Mouse (Mus musculus) forebrain, embryonic 11.5 days (tissue): ENCODE measurements around the gene Tpp1. TPM values are rescaled to one million over a fixed set of nuclear protein-coding genes. Genes with fewer than 3 reads are reported as not detected.
A peak's percentile ranks its signal among the peaks of the same experiment; 100 is the strongest.

Experiments
- ATAC-seq: fragments of 200-750 bp; cut with Nextera tagmentation; replicated peaks from 2 replicates; pipeline ENCODE4 v1.8.0; 2017; ENCODE audit warnings: moderate TSS enrichment; ENCODE audit not compliant: low FRiP score
- DNase-seq: peaks from one replicate; pipeline ENCODE4 v3.0.0-alpha.2; 2017; ENCODE audit warnings: low spot score
- H3K27ac ChIP-seq: fragments of 300-500 bp; sonication (generic); 2 replicates; pipeline ENCODE4 v1.5.1; 2014; ENCODE audit warnings: low read depth, low read length
- H3K27me3 ChIP-seq: fragments of 300-500 bp; sonication (generic); 2 replicates; pipeline ENCODE4 v1.6.1; 2014; ENCODE audit warnings: mild to moderate bottlenecking, low read length, mixed read lengths; ENCODE audit not compliant: control insufficient read depth, insufficient read depth
- H3K36me3 ChIP-seq: fragments of 300-500 bp; sonication (generic); 2 replicates; pipeline ENCODE4 v1.6.1; 2014; ENCODE audit warnings: mild to moderate bottlenecking, low read length, moderate library complexity, mixed read lengths; ENCODE audit not compliant: control insufficient read depth, insufficient read depth
- H3K4me1 ChIP-seq: fragments of 300-500 bp; sonication (generic); replicated peaks from 2 replicates; pipeline ENCODE4 v1.6.1; 2014; ENCODE audit warnings: low read length, mixed read lengths; ENCODE audit not compliant: control insufficient read depth, insufficient read depth
- H3K4me2 ChIP-seq: fragments of 300-500 bp; sonication (generic); 2 replicates; pipeline ENCODE4 v1.6.1; 2014; ENCODE audit warnings: low read depth, mild to moderate bottlenecking, low read length, moderate library complexity, mixed read lengths; ENCODE audit not compliant: severe bottlenecking
- H3K4me3 ChIP-seq: fragments of 300-500 bp; sonication (generic); 2 replicates; pipeline ENCODE4 v1.5.1; 2014; ENCODE audit warnings: low read depth, low read length
- H3K9ac ChIP-seq: fragments of 300-500 bp; sonication (generic); 2 replicates; pipeline ENCODE4 v1.6.1; 2014; ENCODE audit warnings: low read length
- H3K9me3 ChIP-seq: fragments of 300-500 bp; sonication (generic); 2 replicates; pipeline ENCODE4 v1.6.1; 2016; ENCODE audit warnings: low read length, mixed read lengths; ENCODE audit not compliant: control insufficient read depth
- WGBS: fragments of 180-500 bp; shearing (Covaris S2); extraction: QIAGEN DNeasy Blood & Tissue Kit; methylation state at CpG from one replicate; pipeline ENCODE4 v1.1.7; 2014; 5-methylcytosine and 5-hydroxymethylcytosine counted together
- polyA plus RNA-seq: library from polyadenylated mRNA; unstranded; fragments of >200 nt; fragmentation: Nextera tagmentation; extraction: Ambion mirVana; gene quantifications from 2 replicates; pipeline ENCODE4 v1.2.1, GENCODE M21; 2014

Tpp1 gene
- polyA plus RNA-seq, 1 experiment from 2014 or later, result 53.9 TPM

DNA sequence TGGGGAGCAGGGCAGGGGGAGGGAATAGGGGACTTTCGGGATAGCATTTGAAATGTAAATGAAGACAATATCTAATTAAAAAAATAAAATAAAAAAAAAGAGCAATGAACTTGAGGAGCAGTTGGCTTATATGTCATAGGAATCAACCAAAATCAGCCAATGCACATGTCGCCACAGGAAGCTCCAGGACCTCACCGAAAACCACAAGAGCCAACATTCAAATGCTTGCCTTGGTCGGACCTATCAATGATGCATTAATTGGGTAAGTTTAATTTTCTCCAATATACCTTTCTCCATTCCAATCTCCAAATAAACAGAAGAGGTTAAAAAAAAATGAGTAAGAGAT, 25.1 kb downstream of the Tpp1 start:
- Histone ChIP-seq H3K36me3 (no peaks in the 10 kb centered on the region; the same call in 1 of the 2 replicates), H3K27ac (no peak overlapping the region), H3K4me3 (no peak overlapping the region), H3K27me3 (no peaks in the 10 kb centered on the region), H3K4me1 (no peaks in the 10 kb centered on the region; the same call in 1 of the 2 replicates), H3K4me2 (no peak overlapping the region), H3K9me3 (no peaks in the 10 kb centered on the region), H3K9ac (no peak overlapping the region)
- no peak for ATAC-seq
- 91% methylated on average over 4 of the region's 4 CpGs for WGBS
- no peak for DNase-seq

- Histone ChIP-seq H3K27me3 (no peaks in the 10 kb centered on the region), H3K27ac (no peak overlapping the region), H3K9me3 (no peaks in the 10 kb centered on the region), H3K4me1 (no peaks in the 10 kb centered on the region; the same call in 1 of the 2 replicates), H3K4me2 (no peak overlapping the region), H3K9ac (no peak overlapping the region), H3K36me3 (no peaks in the 10 kb centered on the region; the same call in 1 of the 2 replicates), H3K4me3 (no peak overlapping the region)
- 79% methylated on average over 4 of the region's 4 CpGs for WGBS
- peak; percentile 77 for ATAC-seq
- DNase-seq, result no peak
Measured at GRCm38 (mm10) chr7:105726144-105726979, 25.7 kb downstream of the Tpp1 start.

- Histone ChIP-seq H3K9ac (no peak overlapping the region), H3K4me2 (no peak overlapping the region), H3K27ac (no peak overlapping the region), H3K4me1 (no peaks in the 10 kb centered on the region), H3K9me3 (no peaks in the 10 kb centered on the region), H3K27me3 (no peaks in the 10 kb centered on the region), H3K4me3 (no peak overlapping the region), H3K36me3 (no peaks in the 10 kb centered on the region)
- DNase-seq (no peak), ATAC-seq (no peak)
- 73% methylated on average over 2 of the region's 2 CpGs for WGBS
Measured at GRCm38 (mm10) chr7:105721916-105722315, 30.1 kb downstream of the Tpp1 start.

DNA sequence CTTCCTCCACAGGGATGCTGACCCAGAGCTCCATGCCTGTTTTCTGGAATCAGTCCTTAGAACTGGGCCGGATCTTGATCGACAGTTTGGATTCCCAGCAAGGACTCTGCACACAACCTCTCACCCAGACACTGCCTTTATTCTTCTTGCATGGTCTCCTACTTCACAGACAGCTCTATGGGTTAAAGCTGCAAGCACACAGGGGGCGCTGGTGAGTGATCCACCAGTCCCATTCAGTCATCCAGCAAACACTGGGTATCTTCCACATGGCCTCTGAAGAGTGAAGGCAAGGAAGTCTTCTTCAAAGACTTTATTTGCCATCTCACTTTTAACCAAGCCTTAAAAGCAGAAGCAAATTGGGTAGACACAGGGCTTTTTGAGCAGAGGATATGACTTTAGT, 36.7 kb downstream of the Tpp1 start:
- H3K9me3 ChIP-seq, result no peaks in the 10 kb centered on the region
- DNase-seq, result no peak
- 58% methylated on average over 3 of the region's 3 CpGs for WGBS
- H3K27ac ChIP-seq, result no peak overlapping the region
- no peak overlapping the region for H3K4me3 ChIP-seq
- H3K4me2 ChIP-seq, result no peak overlapping the region
- no peaks in the 10 kb centered on the region for H3K36me3 ChIP-seq
- no peaks in the 10 kb centered on the region for H3K27me3 ChIP-seq
- no peak overlapping the region for H3K9ac ChIP-seq
- no peaks in the 10 kb centered on the region for H3K4me1 ChIP-seq
- no peak for ATAC-seq

DNA sequence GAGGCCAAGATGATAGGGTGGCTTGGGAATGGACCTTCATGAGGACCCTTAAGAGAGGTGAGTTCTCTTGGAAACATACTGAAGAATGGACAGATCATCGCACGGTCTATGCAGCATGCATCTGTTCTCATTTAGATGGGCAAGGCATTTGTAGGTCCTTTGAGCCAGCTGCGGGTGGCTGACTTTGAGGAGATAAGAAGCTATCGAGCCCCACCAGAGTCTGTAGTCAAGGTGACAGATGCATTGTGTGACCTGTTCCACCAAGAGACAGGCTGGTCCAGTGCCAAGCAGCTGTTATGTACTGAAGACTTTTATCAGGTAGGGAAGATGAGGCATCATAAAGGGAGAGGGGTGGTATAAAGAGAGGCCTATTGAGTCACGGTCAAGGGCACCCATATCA, 43.3 kb downstream of the Tpp1 start:
- no peaks in the 10 kb centered on the region for H3K27me3 ChIP-seq
- no peaks in the 10 kb centered on the region for H3K9me3 ChIP-seq
- 93% methylated on average over 5 of the region's 5 CpGs for WGBS
- H3K4me3 ChIP-seq, result no peak overlapping the region
- ATAC-seq (no peak), DNase-seq (no peak)
- no peak overlapping the region for H3K27ac ChIP-seq
- no peaks in the 10 kb centered on the region for H3K4me1 ChIP-seq
- H3K9ac ChIP-seq, result no peak overlapping the region
- H3K4me2 ChIP-seq, result no peak overlapping the region
- H3K36me3 ChIP-seq, result no peaks in the 10 kb centered on the region

DNA sequence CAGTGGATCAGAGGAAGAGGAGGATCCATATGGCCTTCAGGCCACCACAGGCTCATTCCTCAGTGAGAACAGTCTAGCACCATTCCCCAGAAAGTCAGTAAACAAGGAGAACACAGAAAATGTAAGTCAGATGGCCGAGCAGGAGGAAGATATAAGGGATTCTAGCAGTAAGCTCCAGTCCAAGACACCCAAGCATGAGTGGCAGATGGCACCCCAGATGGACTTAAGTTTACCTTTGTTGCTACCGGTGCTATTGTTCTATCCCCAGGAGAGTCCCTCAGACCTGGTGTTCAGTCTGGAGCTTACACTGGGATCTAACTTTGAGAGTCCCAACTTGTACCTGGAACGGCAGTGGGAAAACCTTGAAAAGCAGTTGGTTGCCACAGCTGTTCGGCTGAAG, 48.2 kb downstream of the Tpp1 start:
- H3K9ac ChIP-seq, result no peak overlapping the region
- no peak overlapping the region for H3K4me3 ChIP-seq
- no peaks in the 10 kb centered on the region for H3K9me3 ChIP-seq
- no peak overlapping the region for H3K4me2 ChIP-seq
- ATAC-seq, result no peak
- no peaks in the 10 kb centered on the region for H3K36me3 ChIP-seq
- WGBS, result 90% methylated on average over 4 of the region's 4 CpGs
- H3K27ac ChIP-seq, result no peak overlapping the region
- no peaks in the 10 kb centered on the region for H3K4me1 ChIP-seq
- H3K27me3 ChIP-seq, result no peaks in the 10 kb centered on the region
- no peak for DNase-seq

DNA sequence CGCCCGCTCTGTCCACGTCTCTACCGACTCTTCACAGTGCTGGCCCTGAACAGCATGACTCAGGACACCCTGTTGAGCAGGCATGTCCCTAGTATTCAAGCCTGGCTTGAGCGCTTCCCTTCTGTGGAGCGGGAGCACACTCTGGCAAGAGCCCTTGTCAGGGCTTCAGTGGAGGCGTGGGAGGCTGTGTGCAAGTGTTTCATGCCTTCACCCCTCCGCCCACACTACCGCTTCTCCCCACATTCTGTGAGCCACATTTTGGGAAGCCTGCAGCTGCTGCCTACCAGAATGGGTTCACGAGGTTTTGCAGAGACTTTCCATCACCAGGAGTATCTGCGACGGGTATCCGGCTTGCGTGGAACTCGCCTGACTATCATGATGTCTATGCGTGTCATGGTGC, 48.9 kb downstream of the Tpp1 start:
- no peaks in the 10 kb centered on the region for H3K9me3 ChIP-seq
- no peak overlapping the region for H3K4me2 ChIP-seq
- WGBS, result 89% methylated on average over 16 of the region's 16 CpGs
- no peak for DNase-seq
- no peaks in the 10 kb centered on the region for H3K36me3 ChIP-seq
- ATAC-seq, result no peak
- H3K9ac ChIP-seq, result no peak overlapping the region
- H3K4me3 ChIP-seq, result no peak overlapping the region
- no peaks in the 10 kb centered on the region for H3K4me1 ChIP-seq
- H3K27me3 ChIP-seq, result no peaks in the 10 kb centered on the region
- H3K27ac ChIP-seq, result no peak overlapping the region
